Mouse (Mus musculus): Measurements from ENCODE around the gene Tmc3. TPM values are rescaled to one million over a fixed set of nuclear protein-coding genes. Genes with fewer than 3 reads are reported as not detected.

Gene Tmc3
- polyA plus RNA-seq, 1 experiment: not detected

- Histone ChIP-seq H3ac (ENCODE audit: control insufficient read depth, insufficient read length, low read depth) (no peak overlapping the region), H3K27me3 (ENCODE audit: control insufficient read depth, insufficient read depth, insufficient read length) (no peaks in the 10 kb centered on the region)
Measured at GRCm38 (mm10) chr7:83641163-83641562, 56.4 kb downstream of the Tmc3 start.

GRCm38 (mm10) chr7:83643581-83643980 lies 58.9 kb downstream of the Tmc3 start:
- Histone ChIP-seq H3K4me3 (ENCODE audit: insufficient read depth, poor library complexity, severe bottlenecking) (no peak overlapping the region), H3K36me3 (ENCODE audit: control insufficient read depth, insufficient read depth) (no peaks in the 10 kb centered on the region), H3K27me3 (ENCODE audit: control insufficient read depth, insufficient read depth, insufficient read length) (no peaks in the 10 kb centered on the region), H3ac (ENCODE audit: control insufficient read depth, insufficient read length, low read depth) (no peak overlapping the region), H3K79me3 (ENCODE audit: low read depth) (no peaks in the 10 kb centered on the region), H3K79me2 (ENCODE audit: control insufficient read depth, insufficient read depth) (no peaks in the 10 kb centered on the region)
- TF ChIP-seq CEBPB (IDR thresholded peaks at IDR 0.05; ENCODE audit: low read depth) (no peak), MAX (IDR thresholded peaks at IDR 0.05) (no peak)

More at GRCm38 (mm10) chr7:83641163-83641562, 56.4 kb downstream of the Tmc3 start:
- Histone ChIP-seq H3K79me3 (ENCODE audit: low read depth) (no peaks in the 10 kb centered on the region), H3K4me3 (ENCODE audit: insufficient read depth, poor library complexity, severe bottlenecking) (no peak overlapping the region), H3K79me2 (ENCODE audit: control insufficient read depth, insufficient read depth) (no peaks in the 10 kb centered on the region), H3K36me3 (ENCODE audit: control insufficient read depth, insufficient read depth) (no peaks in the 10 kb centered on the region)
- TF ChIP-seq FOSL1 (IDR thresholded peaks at IDR 0.05; ENCODE audit: insufficient read depth, low read length, poor library complexity, severe bottlenecking) (no peak), MYOD1 (IDR thresholded peaks at IDR 0.05; ENCODE audit: control insufficient read depth, insufficient read length, low read depth) (no peak), CTCF (IDR thresholded peaks at IDR 0.05; ENCODE audit: control insufficient read depth, insufficient read depth, insufficient read length) (no peak), USF1 (IDR thresholded peaks at IDR 0.05; ENCODE audit: low read depth) (no peak), CEBPB (IDR thresholded peaks at IDR 0.05; ENCODE audit: low read depth) (no peak), MAX (IDR thresholded peaks at IDR 0.05) (no peak), MYOG (IDR thresholded peaks at IDR 0.05; ENCODE audit: control insufficient read depth, extremely low read depth, insufficient read length) (no peak)

GRCm38 (mm10) chr7:83644761-83645160 lies 60.0 kb downstream of the Tmc3 start:
- H3K79me3 ChIP-seq (ENCODE audit: low read depth): no peaks in the 10 kb centered on the region
- no peak overlapping the region for H3K4me3 ChIP-seq (ENCODE audit: insufficient read depth, poor library complexity, severe bottlenecking)
- TF ChIP-seq MYOG (IDR thresholded peaks at IDR 0.05; ENCODE audit: control insufficient read depth, extremely low read depth, insufficient read length) (no peak), MAX (IDR thresholded peaks at IDR 0.05) (no peak), MYOD1 (IDR thresholded peaks at IDR 0.05; ENCODE audit: control insufficient read depth, insufficient read length, low read depth) (no peak), CTCF (IDR thresholded peaks at IDR 0.05; ENCODE audit: control insufficient read depth, insufficient read depth, insufficient read length) (no peak), CEBPB (IDR thresholded peaks at IDR 0.05; ENCODE audit: low read depth) (no peak), FOSL1 (IDR thresholded peaks at IDR 0.05; ENCODE audit: insufficient read depth, low read length, poor library complexity, severe bottlenecking) (no peak), USF1 (IDR thresholded peaks at IDR 0.05; ENCODE audit: low read depth) (no peak)

GRCm38 (mm10) chr7:83645476-83645875 lies 60.7 kb downstream of the Tmc3 start:
- Histone ChIP-seq H3K4me3 (ENCODE audit: insufficient read depth, poor library complexity, severe bottlenecking) (no peak overlapping the region), H3K27me3 (ENCODE audit: control insufficient read depth, insufficient read depth, insufficient read length) (no peaks in the 10 kb centered on the region), H3ac (ENCODE audit: control insufficient read depth, insufficient read length, low read depth) (no peak overlapping the region), H3K79me2 (ENCODE audit: control insufficient read depth, insufficient read depth) (no peaks in the 10 kb centered on the region), H3K36me3 (ENCODE audit: control insufficient read depth, insufficient read depth) (no peaks in the 10 kb centered on the region), H3K79me3 (ENCODE audit: low read depth) (no peaks in the 10 kb centered on the region)
- TF ChIP-seq CEBPB (IDR thresholded peaks at IDR 0.05; ENCODE audit: low read depth) (no peak), MAX (IDR thresholded peaks at IDR 0.05) (no peak)

More at GRCm38 (mm10) chr7:83644761-83645160, 60.0 kb downstream of the Tmc3 start:
- Histone ChIP-seq H3K27me3 (ENCODE audit: control insufficient read depth, insufficient read depth, insufficient read length) (no peaks in the 10 kb centered on the region), H3K79me2 (ENCODE audit: control insufficient read depth, insufficient read depth) (no peaks in the 10 kb centered on the region), H3K36me3 (ENCODE audit: control insufficient read depth, insufficient read depth) (no peaks in the 10 kb centered on the region), H3ac (ENCODE audit: control insufficient read depth, insufficient read length, low read depth) (no peak overlapping the region)

GRCm38 (mm10) chr7:83648807-83649206 lies 64.1 kb downstream of the Tmc3 start:
- no peak overlapping the region for H3K4me3 ChIP-seq (ENCODE audit: insufficient read depth, poor library complexity, severe bottlenecking)
- no peaks in the 10 kb centered on the region for H3K36me3 ChIP-seq (ENCODE audit: control insufficient read depth, insufficient read depth)
- no peak overlapping the region for H3ac ChIP-seq (ENCODE audit: control insufficient read depth, insufficient read length, low read depth)
- no peaks in the 10 kb centered on the region for H3K27me3 ChIP-seq (ENCODE audit: control insufficient read depth, insufficient read depth, insufficient read length)
- no peaks in the 10 kb centered on the region for H3K79me2 ChIP-seq (ENCODE audit: control insufficient read depth, insufficient read depth)
- no peaks in the 10 kb centered on the region for H3K79me3 ChIP-seq (ENCODE audit: low read depth)
- no peak for TF ChIP-seq CEBPB (IDR thresholded peaks at IDR 0.05; ENCODE audit: low read depth)
- no peak for TF ChIP-seq CTCF (IDR thresholded peaks at IDR 0.05; ENCODE audit: control insufficient read depth, insufficient read depth, insufficient read length)
- TF ChIP-seq MYOD1 (IDR thresholded peaks at IDR 0.05; ENCODE audit: control insufficient read depth, insufficient read length, low read depth): no peak
- TF ChIP-seq FOSL1 (IDR thresholded peaks at IDR 0.05; ENCODE audit: insufficient read depth, low read length, poor library complexity, severe bottlenecking): no peak
- TF ChIP-seq USF1 (IDR thresholded peaks at IDR 0.05; ENCODE audit: low read depth): no peak
- no peak for TF ChIP-seq MYOG (IDR thresholded peaks at IDR 0.05; ENCODE audit: control insufficient read depth, extremely low read depth, insufficient read length)
- TF ChIP-seq MAX (IDR thresholded peaks at IDR 0.05): no peak

- H3K79me2 ChIP-seq (ENCODE audit: control insufficient read depth, insufficient read depth): no peaks in the 10 kb centered on the region
- H3K27me3 ChIP-seq (ENCODE audit: control insufficient read depth, insufficient read depth, insufficient read length): peaks cover 4% of the 10 kb centered on the region
- H3ac ChIP-seq (ENCODE audit: control insufficient read depth, insufficient read length, low read depth): no peak overlapping the region
- H3K36me3 ChIP-seq (ENCODE audit: control insufficient read depth, insufficient read depth): no peaks in the 10 kb centered on the region
- H3K4me3 ChIP-seq (ENCODE audit: insufficient read depth, poor library complexity, severe bottlenecking): no peak overlapping the region
- TF ChIP-seq FOSL1 (IDR thresholded peaks at IDR 0.05; ENCODE audit: insufficient read depth, low read length, poor library complexity, severe bottlenecking) (no peak), CTCF (IDR thresholded peaks at IDR 0.05; ENCODE audit: control insufficient read depth, insufficient read depth, insufficient read length) (no peak), MYOD1 (IDR thresholded peaks at IDR 0.05; ENCODE audit: control insufficient read depth, insufficient read length, low read depth) (no peak), USF1 (IDR thresholded peaks at IDR 0.05; ENCODE audit: low read depth) (no peak), MYOG (IDR thresholded peaks at IDR 0.05; ENCODE audit: control insufficient read depth, extremely low read depth, insufficient read length) (no peak), MAX (IDR thresholded peaks at IDR 0.05) (no peak), CEBPB (IDR thresholded peaks at IDR 0.05; ENCODE audit: low read depth) (no peak)
- no peaks in the 10 kb centered on the region for H3K79me3 ChIP-seq (ENCODE audit: low read depth)
Measured at GRCm38 (mm10) chr7:83650638-83651037, 65.9 kb downstream of the Tmc3 start.

Data from C2C12 (cell line).